Mouse (Mus musculus): ENCODE results near the gene Plpp3. TPM values are rescaled to one million over a fixed set of nuclear protein-coding genes. Genes with fewer than 3 reads are reported as not detected.

The Plpp3 gene
- polyA plus RNA-seq (2014; fragmentation: Nextera tagmentation; extraction: Ambion mirVana) = 107 and 123 TPM in 2 replicates

DNA sequence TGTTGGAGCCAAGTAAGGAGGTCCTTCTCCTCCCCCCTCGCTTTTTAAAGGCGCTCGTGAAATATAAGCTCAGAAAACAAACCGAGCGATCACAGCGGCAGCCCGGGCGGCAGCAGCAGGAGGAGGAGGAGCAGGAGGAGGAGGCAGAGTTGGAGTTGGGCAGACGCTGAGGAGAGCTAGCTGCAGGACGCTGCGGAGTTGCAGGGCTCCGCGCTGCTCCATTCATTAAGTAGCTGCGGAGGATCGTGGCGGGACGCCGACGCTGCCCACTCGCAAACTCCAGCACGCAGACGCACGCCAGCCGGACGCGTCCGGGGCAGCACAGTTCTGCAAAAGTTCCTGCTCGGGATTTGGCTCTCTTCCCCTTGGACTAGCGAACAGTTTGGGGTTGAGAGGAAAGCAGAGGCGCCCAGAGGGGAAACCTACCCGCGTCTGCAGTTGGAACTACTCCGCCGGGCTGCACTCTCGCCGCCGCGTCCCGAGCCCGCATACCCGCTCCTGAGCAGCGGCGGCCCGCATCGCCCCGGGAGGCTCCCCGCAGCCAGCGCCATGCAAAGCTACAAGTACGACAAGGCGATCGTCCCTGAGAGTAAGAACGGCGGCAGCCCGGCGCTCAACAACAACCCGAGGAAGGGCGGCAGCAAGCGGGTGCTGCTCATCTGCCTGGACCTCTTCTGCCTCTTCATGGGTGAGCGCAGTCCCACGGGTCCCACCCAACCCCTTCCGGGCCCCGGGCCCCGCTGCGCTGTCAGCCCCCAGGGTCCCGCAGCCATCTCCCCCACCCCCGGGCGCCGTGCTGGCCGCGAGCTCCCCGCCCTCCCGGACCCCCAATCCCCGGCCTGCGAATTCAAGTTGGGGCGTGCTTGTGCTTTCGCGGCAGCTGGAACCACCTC lies at the start of gene Plpp3:
Gene Plpp3, plus strand, starts transcription at position 72 of the 893 bp plus-strand sequence.
- Histone ChIP-seq H3K4me1 (ENCODE audit: control insufficient read depth, insufficient read depth, low read length) (peaks cover 13% of the 10 kb centered on the region), H3K36me3 (ENCODE audit: control insufficient read depth, insufficient read depth, low read length) (peaks cover 22% of the 10 kb centered on the region), H3K27ac (replicated peaks; ENCODE audit: low read depth, low read length) (peak within 1 kb of the TSS; percentile 98), H3K4me2 (ENCODE audit: low read depth, low read length) (peak within 1 kb of the TSS; percentile 73), H3K9ac (ENCODE audit: low read depth, low read length) (peak within 1 kb of the TSS; percentile 97), H3K27me3 (replicated peaks; ENCODE audit: control insufficient read depth, insufficient read depth, low read length) (no peaks in the 10 kb centered on the region), H3K9me3 (ENCODE audit: control insufficient read depth, low read length) (no peaks in the 10 kb centered on the region), H3K4me3 (ENCODE audit: low read depth, low read length) (peak within 1 kb of the TSS; percentile 86)
- peak; percentile 91 for ATAC-seq (ENCODE audit: low read depth)
- WGBS = under 1% methylated on average over 50 of the region's 77 CpGs
- DNase-seq (ENCODE audit: low spot score) = no peak

GRCm38 (mm10) chr4:105107943-105108640 lies 49.1 kb upstream of the Plpp3 start:
- peak overlapping the region; percentile 94 for H3K4me2 ChIP-seq (ENCODE audit: low read depth, low read length)
- no peaks in the 10 kb centered on the region for H3K9me3 ChIP-seq (ENCODE audit: control insufficient read depth, low read length)
- no peak overlapping the region for H3K27ac ChIP-seq (replicated peaks; ENCODE audit: low read depth, low read length)
- no peak for ATAC-seq (ENCODE audit: low read depth)
- no peaks in the 10 kb centered on the region for H3K36me3 ChIP-seq (ENCODE audit: control insufficient read depth, insufficient read depth, low read length)
- no peak for DNase-seq (ENCODE audit: low spot score)
- H3K4me3 ChIP-seq (ENCODE audit: low read depth, low read length) = no peak overlapping the region
- 56% methylated on average over 12 of the region's 12 CpGs for WGBS
- no peak overlapping the region for H3K9ac ChIP-seq (ENCODE audit: low read depth, low read length)
- H3K27me3 ChIP-seq (replicated peaks; ENCODE audit: control insufficient read depth, insufficient read depth, low read length) = peaks cover 6% of the 10 kb centered on the region
- H3K4me1 ChIP-seq (ENCODE audit: control insufficient read depth, insufficient read depth, low read length) = peaks cover 7% of the 10 kb centered on the region; the same call in 1 of the 2 replicates

- H3K4me2 ChIP-seq (ENCODE audit: low read depth, low read length) = peak overlapping the region; percentile 94
- H3K4me3 ChIP-seq (ENCODE audit: low read depth, low read length) = peak overlapping the region; percentile 74
- WGBS = 18% methylated on average over 5 of the region's 5 CpGs
- H3K27me3 ChIP-seq (replicated peaks; ENCODE audit: control insufficient read depth, insufficient read depth, low read length) = peaks cover 6% of the 10 kb centered on the region
- H3K36me3 ChIP-seq (ENCODE audit: control insufficient read depth, insufficient read depth, low read length) = no peaks in the 10 kb centered on the region
- ATAC-seq (ENCODE audit: low read depth) (no peak), DNase-seq (ENCODE audit: low spot score) (no peak)
- peaks cover 7% of the 10 kb centered on the region; the same call in 1 of the 2 replicates for H3K4me1 ChIP-seq (ENCODE audit: control insufficient read depth, insufficient read depth, low read length)
- H3K27ac ChIP-seq (replicated peaks; ENCODE audit: low read depth, low read length) = no peak overlapping the region
- no peaks in the 10 kb centered on the region for H3K9me3 ChIP-seq (ENCODE audit: control insufficient read depth, low read length)
- H3K9ac ChIP-seq (ENCODE audit: low read depth, low read length) = peak overlapping the region; percentile 81; the same call in 1 of the 2 replicates
These were observed 48.4 kb upstream of the Plpp3 start for GRCm38 (mm10) chr4:105108641-105109198.

DNA sequence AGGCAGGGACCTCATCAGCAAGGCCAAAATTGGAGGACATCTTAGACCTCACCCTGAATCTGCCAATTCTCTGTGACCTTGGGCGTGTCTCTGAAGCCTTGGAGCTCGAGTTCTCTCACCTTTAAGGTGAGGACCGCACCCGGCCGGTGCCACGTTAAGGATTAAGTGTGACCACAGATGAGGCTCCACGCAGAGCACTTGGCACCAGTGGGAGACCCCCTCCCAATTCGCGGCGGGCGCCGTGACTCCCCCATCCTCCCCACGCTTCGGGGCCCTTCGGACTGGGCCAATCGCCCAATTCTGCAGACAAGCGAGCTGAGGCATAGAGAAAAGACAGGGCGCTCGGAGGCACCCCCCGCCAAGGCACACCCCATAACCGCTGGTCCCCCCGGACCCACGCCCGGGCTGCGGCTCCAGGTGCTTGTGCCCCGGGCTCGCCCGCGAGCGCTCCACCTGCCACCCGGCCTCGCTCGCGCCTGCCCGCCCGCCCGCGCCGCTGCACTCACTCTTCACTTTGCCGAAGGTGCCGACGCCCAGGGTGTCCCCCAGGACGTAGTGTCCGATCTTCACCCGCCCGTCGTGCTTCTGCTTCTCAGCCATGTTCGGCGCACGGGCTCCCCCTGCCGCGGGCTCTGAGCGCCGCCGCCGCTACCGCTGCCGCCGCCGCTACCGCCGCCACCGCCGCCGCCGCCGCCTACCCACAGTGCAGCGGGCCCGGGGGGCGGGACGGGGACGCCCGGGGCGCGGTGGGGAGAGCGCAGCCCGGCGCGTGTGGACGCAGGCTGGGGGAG lies 47.8 kb upstream of the Plpp3 start, which contains the start of gene Prkaa2:
Gene Prkaa2, minus strand, starts transcription at position 692 of the 791 bp plus-strand sequence.
- H3K4me1 ChIP-seq (ENCODE audit: control insufficient read depth, insufficient read depth, low read length) = peaks cover 7% of the 10 kb centered on the region; the same call in 1 of the 2 replicates
- 0 out of 2 replicates have a peak within 1 kb of the TSS, but pooled peaks have one; percentile 6 for H3K27ac ChIP-seq (replicated peaks; ENCODE audit: low read depth, low read length)
- ATAC-seq (ENCODE audit: low read depth) = peak; percentile 89
- peak within 1 kb of the TSS; percentile 94 for H3K4me2 ChIP-seq (ENCODE audit: low read depth, low read length)
- peaks cover 6% of the 10 kb centered on the region for H3K27me3 ChIP-seq (replicated peaks; ENCODE audit: control insufficient read depth, insufficient read depth, low read length)
- 1% methylated on average over 51 of the region's 80 CpGs for WGBS
- peak within 1 kb of the TSS; percentile 74 for H3K4me3 ChIP-seq (ENCODE audit: low read depth, low read length)
- peak within 1 kb of the TSS; percentile 81 for H3K9ac ChIP-seq (ENCODE audit: low read depth, low read length)
- no peaks in the 10 kb centered on the region for H3K36me3 ChIP-seq (ENCODE audit: control insufficient read depth, insufficient read depth, low read length)
- DNase-seq (ENCODE audit: low spot score) = peak; percentile 61
- H3K9me3 ChIP-seq (ENCODE audit: control insufficient read depth, low read length) = no peaks in the 10 kb centered on the region

GRCm38 (mm10) chr4:105109990-105110683 lies 47.0 kb upstream of the Plpp3 start:
- H3K9me3 ChIP-seq (ENCODE audit: control insufficient read depth, low read length) = no peaks in the 10 kb centered on the region
- H3K4me2 ChIP-seq (ENCODE audit: low read depth, low read length) = peak overlapping the region; percentile 94
- ATAC-seq (ENCODE audit: low read depth) = peak; percentile 53
- H3K36me3 ChIP-seq (ENCODE audit: control insufficient read depth, insufficient read depth, low read length) = no peaks in the 10 kb centered on the region
- no peak overlapping the region for H3K27ac ChIP-seq (replicated peaks; ENCODE audit: low read depth, low read length)
- H3K4me1 ChIP-seq (ENCODE audit: control insufficient read depth, insufficient read depth, low read length) = peaks cover 7% of the 10 kb centered on the region; the same call in 1 of the 2 replicates
- H3K4me3 ChIP-seq (ENCODE audit: low read depth, low read length) = peak overlapping the region; percentile 74
- H3K9ac ChIP-seq (ENCODE audit: low read depth, low read length) = peak overlapping the region; percentile 81
- DNase-seq (ENCODE audit: low spot score) = no peak
- H3K27me3 ChIP-seq (replicated peaks; ENCODE audit: control insufficient read depth, insufficient read depth, low read length) = peaks cover 6% of the 10 kb centered on the region
- WGBS = 5% methylated on average over 20 of the region's 24 CpGs

GRCm38 (mm10) chr4:105110684-105111035 lies 46.5 kb upstream of the Plpp3 start:
- peak overlapping the region; percentile 74; the same call in 1 of the 2 replicates for H3K4me3 ChIP-seq (ENCODE audit: low read depth, low read length)
- no peak for DNase-seq (ENCODE audit: low spot score)
- no peak for ATAC-seq (ENCODE audit: low read depth)

GRCm38 (mm10) chr4:105111770-105112169 lies 45.4 kb upstream of the Plpp3 start:
- Histone ChIP-seq H3K9ac (ENCODE audit: low read depth, low read length) (no peak overlapping the region), H3K36me3 (ENCODE audit: control insufficient read depth, insufficient read depth, low read length) (no peaks in the 10 kb centered on the region), H3K4me2 (ENCODE audit: low read depth, low read length) (no peak overlapping the region), H3K27me3 (replicated peaks; ENCODE audit: control insufficient read depth, insufficient read depth, low read length) (peaks cover 6% of the 10 kb centered on the region), H3K27ac (replicated peaks; ENCODE audit: low read depth, low read length) (no peak overlapping the region), H3K4me3 (ENCODE audit: low read depth, low read length) (no peak overlapping the region), H3K4me1 (ENCODE audit: control insufficient read depth, insufficient read depth, low read length) (peaks cover 7% of the 10 kb centered on the region; the same call in 1 of the 2 replicates), H3K9me3 (ENCODE audit: control insufficient read depth, low read length) (no peaks in the 10 kb centered on the region)
- 83% methylated on average over 11 of the region's 11 CpGs for WGBS
- DNase-seq (ENCODE audit: low spot score) (no peak), ATAC-seq (ENCODE audit: low read depth) (no peak)

More at GRCm38 (mm10) chr4:105110684-105111035, 46.5 kb upstream of the Plpp3 start:
- Histone ChIP-seq H3K9ac (ENCODE audit: low read depth, low read length) (0 out of 2 replicates have a peak overlapping the region, but pooled peaks have one; percentile 81), H3K4me1 (ENCODE audit: control insufficient read depth, insufficient read depth, low read length) (peaks cover 7% of the 10 kb centered on the region; the same call in 1 of the 2 replicates), H3K9me3 (ENCODE audit: control insufficient read depth, low read length) (no peaks in the 10 kb centered on the region), H3K27ac (replicated peaks; ENCODE audit: low read depth, low read length) (no peak overlapping the region), H3K36me3 (ENCODE audit: control insufficient read depth, insufficient read depth, low read length) (no peaks in the 10 kb centered on the region), H3K27me3 (replicated peaks; ENCODE audit: control insufficient read depth, insufficient read depth, low read length) (peaks cover 6% of the 10 kb centered on the region), H3K4me2 (ENCODE audit: low read depth, low read length) (peak overlapping the region; percentile 94)
- 61% methylated on average over 4 of the region's 4 CpGs for WGBS

Measured in embryonic facial prominence, embryonic 14.5 days (tissue).